Mouse (Mus musculus): ENCODE measurements around the gene Cd46.

DNA sequence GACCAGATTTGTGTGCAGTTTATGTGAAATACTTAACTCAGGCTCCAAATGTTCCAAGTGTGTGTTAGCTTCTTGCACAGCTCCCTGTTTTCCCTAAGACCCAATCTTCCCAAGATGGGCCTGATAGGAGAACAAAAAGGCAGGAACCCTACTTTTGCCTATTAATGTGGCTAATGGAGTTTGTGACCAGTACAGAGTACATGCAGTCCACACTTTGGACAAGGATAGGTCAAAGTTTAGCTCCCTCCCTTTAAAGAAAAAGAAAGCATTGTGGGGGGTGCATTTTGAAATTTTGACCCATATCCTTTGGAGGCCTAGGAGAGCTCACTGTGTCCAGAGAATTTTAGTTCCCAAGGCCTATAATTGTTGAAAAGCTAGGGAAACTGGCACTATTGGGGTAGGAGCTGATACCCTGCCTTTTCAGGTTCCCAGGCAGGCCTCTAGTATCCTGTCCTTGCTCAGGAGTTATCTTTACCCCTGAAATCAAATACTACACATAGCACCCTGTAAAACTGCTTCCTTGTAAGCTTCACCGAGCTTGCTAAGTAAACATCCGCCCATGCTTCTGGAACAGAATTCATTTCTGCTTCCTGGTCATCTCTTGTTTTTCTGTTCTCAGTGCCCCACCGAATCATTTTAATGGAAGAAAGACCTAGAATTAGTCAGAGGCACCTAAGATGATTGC, 77.7 kb downstream of the Cd46 start:
- no peak for TF ChIP-seq POLR2A (IDR thresholded peaks at IDR 0.05; ENCODE audit: borderline replicate concordance, extremely low read depth, low read depth, low read length)
- TF ChIP-seq CTCF (IDR thresholded peaks at IDR 0.05; ENCODE audit: insufficient read depth, low read length): no peak
